Mouse (Mus musculus) CH12.LX (cell line): ENCODE measurements at regions not wholly inside any gene's neighbourhood (a gene's known extent, or its start where the extent isn't known, plus 50 kb on each side); places are given as distances from the start of the nearest gene placed in this dataset.

ENCODE experiments used
- SIN3A ChIP-seq: IDR thresholded peaks from 2 replicates; pipeline ENCODE4 v1.6.1; 2012; ENCODE audit warnings: low read length, improper control_type of control experiment, inconsistent platforms
- SMC3 ChIP-seq: IDR thresholded peaks from 2 replicates; pipeline ENCODE4 v1.6.1; 2011; ENCODE audit warnings: low read depth, low read length, improper control_type of control experiment
- ZC3H11A ChIP-seq: IDR thresholded peaks from 2 replicates; pipeline ENCODE4 v1.6.1; 2012; ENCODE audit warnings: low read depth, mild to moderate bottlenecking, inconsistent platforms, low read length, improper control_type of control experiment

- TF ChIP-seq ZC3H11A (no peak), SMC3 (no peak), SIN3A (no peak)
These were observed 181.1 kb upstream of the Nrsn1 start for GRCm38 (mm10) chr13:25451357-25451861.
